ENCODE assay signal across 16 mouse cellular contexts in genomic region chr15:97917994-97918393, GRCm38 (mm10).
"Had no signal": no experiment of that assay in that cellular context is flagged by ENCODE, and none has a peak within 500 bp of the region (broad histone marks: within the 10 kb centered on the region; RNA-seq: fewer than 3 reads in every experiment).

No protein-coding gene starts in this region.

- H3K36me3 ChIP-seq: kidney, embryonic 15.5 days; limb, embryonic 10.5 days; liver, embryonic 15.5 days; midbrain, embryonic 15.5 days; neural tube, embryonic 13.5 days had no signal

- H3K9ac ChIP-seq: kidney, embryonic 15.5 days; liver, embryonic 15.5 days; midbrain, embryonic 15.5 days; neural tube, embryonic 13.5 days had no signal

- H3K4me2 ChIP-seq: kidney, embryonic 15.5 days; liver, embryonic 11.5 days; liver, embryonic 15.5 days; midbrain, embryonic 11.5 days; midbrain, embryonic 15.5 days; neural tube, embryonic 13.5 days had no signal

- H3K27me3 ChIP-seq: kidney, embryonic 15.5 days; midbrain, embryonic 15.5 days; neural tube, embryonic 13.5 days had no signal

- H3K4me3 ChIP-seq: kidney, embryonic 15.5 days; limb, embryonic 10.5 days; liver, embryonic 15.5 days; megakaryocyte, embryonic 14.5 days; midbrain, embryonic 15.5 days; neural tube, embryonic 13.5 days had no signal

- H3K9me3 ChIP-seq: kidney, embryonic 15.5 days; limb, embryonic 10.5 days; liver, embryonic 15.5 days; megakaryocyte, embryonic 14.5 days; midbrain, embryonic 15.5 days; neural tube, embryonic 13.5 days had no signal

- ATAC-seq: lung, postnatal 0 days; midbrain, embryonic 15.5 days had no signal

- DNase-seq: kidney, postnatal 14 days; lung, adult 2 months; lung, postnatal 36 days; retina, postnatal 1 day; right cerebral cortex, postnatal 14 days; thymus, adult 18-20 months; thymus, postnatal 14 days had no signal

- H3K4me1 ChIP-seq: liver, embryonic 15.5 days; neural tube, embryonic 13.5 days had no signal

- H3K27ac ChIP-seq: kidney, embryonic 15.5 days; limb, embryonic 10.5 days; liver, embryonic 15.5 days; midbrain, embryonic 15.5 days; neural tube, embryonic 13.5 days had no signal
